In the genomic region with DNA sequence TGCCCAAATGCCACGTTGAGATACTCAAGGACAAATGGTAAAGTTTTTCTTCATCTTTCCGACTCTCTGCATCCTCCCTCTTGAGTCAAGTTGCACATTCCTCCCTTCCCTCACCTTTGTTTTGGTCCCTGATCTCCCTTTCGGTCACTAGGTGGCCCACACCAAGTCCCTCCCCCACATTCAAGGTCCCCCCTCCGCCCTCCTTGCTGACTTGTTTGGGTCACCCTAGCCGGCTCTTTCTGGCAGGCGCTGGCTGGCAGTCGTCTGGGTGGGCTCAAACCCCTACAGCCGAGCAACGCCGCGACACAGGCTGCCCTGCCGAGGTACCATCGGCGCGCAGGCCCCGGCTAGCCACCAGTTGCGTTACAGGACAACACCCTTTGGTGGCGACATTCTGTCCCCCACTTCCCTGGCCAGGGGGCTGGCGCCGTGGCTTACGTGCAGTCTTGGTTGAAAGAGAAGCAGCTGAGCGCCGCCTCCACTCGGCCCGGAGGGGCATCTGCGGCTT, we compare ENCODE assay signal across 8 mouse cellular contexts. TPM values are rescaled to one million over a fixed set of nuclear protein-coding genes. Genes with fewer than 3 reads are reported as not detected.
A peak's percentile ranks its signal among the peaks of the same experiment; 100 is the strongest.
DNase-seq lines count a peak whose midpoint lies in the region; ATAC-seq and TF ChIP-seq lines count a peak whose summit lies in the region.

No protein-coding gene starts in this region.

- 0% methylated on average over 26 of the region's 26 CpGs for WGBS in heart, embryonic 10.5 days
- 0% methylated on average over 26 of the region's 26 CpGs for WGBS in forebrain, embryonic 14.5 days
- WGBS in macrophage (ENCODE audit: missing documents), result under 1% methylated on average over 26 of the region's 26 CpGs

- DNase-seq in heart, embryonic 10.5 days (ENCODE audit: low spot score), result no peak
- DNase-seq in heart, adult 9 months (ENCODE audit: low spot score in 2 of 2), result no peak
- no peak for DNase-seq in forebrain, embryonic 14.5 days (ENCODE audit: low spot score)
- no peak for DNase-seq in urinary bladder, postnatal 4 days (ENCODE audit: low spot score in 2 of 2)
- no peak for DNase-seq in B cell, adult 2 months

- peaks cover 35% of the 10 kb centered on the region for H3K4me1 ChIP-seq in heart, embryonic 10.5 days
- H3K4me1 ChIP-seq in ES-Bruce4 (ENCODE audit: control insufficient read depth, insufficient read depth, low read length), result no peaks in the 10 kb centered on the region
- peaks cover 10% of the 10 kb centered on the region; the same call in 1 of the 2 replicates for H3K4me1 ChIP-seq in forebrain, embryonic 14.5 days (ENCODE audit: control insufficient read depth, insufficient read depth, low read length)

- H3K27me3 ChIP-seq in heart, embryonic 10.5 days (ENCODE audit: insufficient read depth, poor library complexity, severe bottlenecking), result no peaks in the 10 kb centered on the region
- no peaks in the 10 kb centered on the region for H3K27me3 ChIP-seq in ES-Bruce4 (ENCODE audit: control insufficient read depth, insufficient read depth, low read length, poor library complexity, severe bottlenecking)
- H3K27me3 ChIP-seq in forebrain, embryonic 14.5 days (replicated peaks; ENCODE audit: control insufficient read depth, insufficient read depth, low read length), result no peaks in the 10 kb centered on the region

- peak; percentile 11 for TF ChIP-seq CTCF in ES-Bruce4 (IDR thresholded peaks at IDR 0.05; ENCODE audit: low read depth, low read length)

- TF ChIP-seq POLR2A in ES-Bruce4 (IDR thresholded peaks at IDR 0.05; ENCODE audit: insufficient read depth, low read length), result no peak

- TF ChIP-seq EP300 in ES-Bruce4 (IDR thresholded peaks at IDR 0.05; ENCODE audit: insufficient read depth, low read depth, low read length), result 0 out of 2 replicates have a peak, but pooled peaks have one; percentile 21

- peak overlapping the region; percentile 94 for H3K27ac ChIP-seq in heart, embryonic 10.5 days
- no peak overlapping the region for H3K27ac ChIP-seq in ES-Bruce4 (ENCODE audit: insufficient read depth, low read length)
- H3K27ac ChIP-seq in forebrain, embryonic 14.5 days (ENCODE audit: low read depth, low read length), result peak overlapping the region; percentile 22; the same call in 1 of the 2 replicates
- no peak overlapping the region for H3K27ac ChIP-seq in macrophage

- no peak for ATAC-seq in forebrain, embryonic 14.5 days
- ATAC-seq in inflammation-experienced regulatory T-cells, adult 6 months, result no peak

- H3K4me3 ChIP-seq in heart, embryonic 10.5 days, result peak overlapping the region; percentile 84
- H3K4me3 ChIP-seq in ES-Bruce4 (ENCODE audit: low read depth, low read length) (peak overlapping the region; percentile 83), macrophage (ENCODE audit: inconsistent target) (peak overlapping the region; percentile 50)
- H3K4me3 ChIP-seq in forebrain, embryonic 14.5 days (ENCODE audit: low read depth, low read length), result peak overlapping the region; percentile 68

- no peaks in the 10 kb centered on the region for H3K36me3 ChIP-seq in heart, embryonic 10.5 days
- H3K36me3 ChIP-seq in ES-Bruce4 (ENCODE audit: control insufficient read depth, insufficient read depth, low read length, poor library complexity, severe bottlenecking) (no peaks in the 10 kb centered on the region), macrophage (ENCODE audit: inconsistent target) (no peaks in the 10 kb centered on the region)
- no peaks in the 10 kb centered on the region for H3K36me3 ChIP-seq in forebrain, embryonic 14.5 days (ENCODE audit: control insufficient read depth, insufficient read depth, low read length)

- peak overlapping the region; percentile 84 for H3K4me2 ChIP-seq in forebrain, embryonic 14.5 days (ENCODE audit: low read length)

- no peaks in the 10 kb centered on the region for H3K9me3 ChIP-seq in heart, embryonic 10.5 days
- H3K9me3 ChIP-seq in ES-Bruce4 (replicated peaks; ENCODE audit: control insufficient read depth, insufficient read depth, low read length, poor library complexity, severe bottlenecking), result no peaks in the 10 kb centered on the region
- H3K9me3 ChIP-seq in forebrain, embryonic 14.5 days (replicated peaks; ENCODE audit: control insufficient read depth, low read length), result no peaks in the 10 kb centered on the region

- no peaks in the 10 kb centered on the region for H3K79me2 ChIP-seq in macrophage (ENCODE audit: inconsistent target)

- peak overlapping the region; percentile 71 for H3K9ac ChIP-seq in ES-Bruce4 (ENCODE audit: low read depth, poor library complexity, severe bottlenecking)
- H3K9ac ChIP-seq in forebrain, embryonic 14.5 days (ENCODE audit: low read length), result peak overlapping the region; percentile 73

RNA-seq across cellular contexts. Expression of gene Wipi1, which starts 0.9 kb away (rescaled TPM):
- 29.8 and 38.8 TPM in 2 replicates for polyA plus RNA-seq in heart, embryonic 10.5 days (2016; fragmentation: Nextera tagmentation; extraction: Ambion mirVana)
- polyA plus RNA-seq in ES-Bruce4 (2011; ENCODE audit: insufficient read depth, insufficient read length, low read depth, missing spikeins), result 26.9 and 27.7 TPM in 2 replicates
- 5.7 and 6.9 TPM in 2 replicates for polyA plus RNA-seq in forebrain, embryonic 14.5 days (2014; fragmentation: Nextera tagmentation; extraction: Ambion mirVana)
- 10 to 100 TPM in 7 of 26 experiments, 1 to 10 TPM in 19; 1.0 to 16.4 (median 7.5) TPM for total RNA-seq in macrophage (2018; cell fraction: chromatin; rRNA removed)
- total RNA-seq in macrophage (2018; cell fraction: cytosol; rRNA removed), result 10 to 100 TPM in 7 of 26 experiments, 1 to 10 TPM in 19; 5.6 to 13.5 (median 8.4) TPM
- total RNA-seq in macrophage (2018; cell fraction: nucleus; rRNA removed), result 10 to 100 TPM in 2 of 26 experiments, 1 to 10 TPM in 24; 2.3 to 13.2 (median 5.4) TPM
- 10.1 to 15.3 TPM (median 10.7 TPM) in 3 replicates for polyA plus RNA-seq in macrophage (2018)
- under 1 TPM; 0.16 to 0.34 (median 0.16) TPM for polyA plus RNA-seq in inflammation-experienced regulatory T-cells, adult 6 months (2017; shearing (Covaris generic))

RNA-seq across cellular contexts. Expression of gene Prkar1a, which starts 38.4 kb away (rescaled TPM):
- polyA plus RNA-seq in heart, embryonic 10.5 days (2016; fragmentation: Nextera tagmentation; extraction: Ambion mirVana), result 365 and 443 TPM in 2 replicates
- polyA plus RNA-seq in ES-Bruce4 (2011; ENCODE audit: insufficient read depth, insufficient read length, low read depth, missing spikeins) (91.8 and 98.3 TPM in 2 replicates), macrophage (2018) (144 to 219 TPM (median 175 TPM) in 3 replicates)
- 504 and 551 TPM in 2 replicates for polyA plus RNA-seq in forebrain, embryonic 14.5 days (2014; fragmentation: Nextera tagmentation; extraction: Ambion mirVana)
- 100 to 1,000 TPM in 24 of 26 experiments, 10 to 100 TPM in 2; 70.8 to 161 (median 127) TPM for total RNA-seq in macrophage (2018; cell fraction: chromatin; rRNA removed)
- total RNA-seq in macrophage (2018; cell fraction: cytosol; rRNA removed), result 100 to 1,000 TPM; 137 to 208 (median 174) TPM
- 100 to 1,000 TPM in 25 of 26 experiments, 10 to 100 TPM in 1; 95.0 to 217 (median 139) TPM for total RNA-seq in macrophage (2018; cell fraction: nucleus; rRNA removed)
- 100 to 1,000 TPM; 403 to 748 (median 453) TPM for polyA plus RNA-seq in inflammation-experienced regulatory T-cells, adult 6 months (2017; shearing (Covaris generic))

Comparison
In these comparisons a context has a peak if more than half of its experiments do, and no peak if none do; other contexts are left out.
1. H3K27ac ChIP-seq: peak in heart, embryonic 10.5 days (single experiment) and forebrain, embryonic 14.5 days (single experiment); none in ES-Bruce4 (single experiment) and macrophage (single experiment).
2. Peak in every context shown above with its lines, with median percentiles within 50 percentile points of each other: H3K4me3 ChIP-seq.